22 mouse cellular contexts compared by ENCODE assay signal in the genomic region with DNA sequence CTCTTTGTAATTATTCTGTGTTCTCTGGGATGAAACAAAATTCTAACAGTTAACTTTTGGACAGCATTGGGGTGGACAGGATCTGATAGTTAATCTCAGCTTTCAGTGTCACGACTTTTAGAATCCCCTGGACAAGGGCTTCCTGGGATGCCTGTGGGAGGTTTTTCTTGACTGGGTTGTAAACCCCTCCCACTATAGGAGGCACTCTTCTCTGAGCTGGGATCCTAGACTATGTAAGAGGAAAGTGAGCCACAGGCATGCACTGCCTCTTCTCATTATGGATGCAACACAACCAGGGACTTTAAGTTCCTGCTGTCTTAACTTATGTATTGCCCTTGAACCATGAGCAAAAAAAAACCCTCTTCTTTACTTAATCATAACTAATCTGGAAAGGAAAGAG. TPM values are rescaled to one million over a fixed set of nuclear protein-coding genes. Genes with fewer than 3 reads are reported as not detected.
A peak's percentile ranks its signal among the peaks of the same experiment; 100 is the strongest.
DNase-seq lines count a peak whose midpoint lies in the region; ATAC-seq and TF ChIP-seq lines count a peak whose summit lies in the region.
"Had no signal": no experiment of that assay in that cellular context is flagged by ENCODE, and none has a peak within 500 bp of the region (broad histone marks: within the 10 kb centered on the region; RNA-seq: fewer than 3 reads in every experiment).

No protein-coding gene starts in this region.

- H3K9me3 ChIP-seq in kidney, embryonic 14.5 days (ENCODE audit: control insufficient read depth, low read length): no peaks in the 10 kb centered on the region
- no peaks in the 10 kb centered on the region for H3K9me3 ChIP-seq in kidney, embryonic 15.5 days (replicated peaks)
- H3K9me3 ChIP-seq in kidney, embryonic 16.5 days (ENCODE audit: low read length): no peaks in the 10 kb centered on the region
- no peaks in the 10 kb centered on the region for H3K9me3 ChIP-seq in kidney, postnatal 0 days (replicated peaks; ENCODE audit: low read length)
- H3K9me3 ChIP-seq: G1E had no signal

- H3K36me3 ChIP-seq in kidney, embryonic 14.5 days (ENCODE audit: control insufficient read depth, insufficient read depth, low read length): no peaks in the 10 kb centered on the region
- H3K36me3 ChIP-seq in kidney, embryonic 15.5 days: no peaks in the 10 kb centered on the region
- no peaks in the 10 kb centered on the region for H3K36me3 ChIP-seq in kidney, embryonic 16.5 days (ENCODE audit: insufficient read depth, low read length)
- H3K36me3 ChIP-seq in kidney, postnatal 0 days (ENCODE audit: insufficient read depth, low read length): no peaks in the 10 kb centered on the region
- no peaks in the 10 kb centered on the region for H3K36me3 ChIP-seq in kidney, adult 2 months (ENCODE audit: control insufficient read depth, insufficient read depth, low read length)
- H3K36me3 ChIP-seq: G1E had no signal

- no peak for TF ChIP-seq POLR2A in kidney, adult 2 months (IDR thresholded peaks at IDR 0.05; ENCODE audit: low read depth, low read length)

- no peak overlapping the region for H3K4me2 ChIP-seq in kidney, embryonic 14.5 days (replicated peaks; ENCODE audit: low read depth, low read length)
- H3K4me2 ChIP-seq in kidney, embryonic 15.5 days: no peak overlapping the region
- H3K4me2 ChIP-seq in kidney, embryonic 16.5 days (replicated peaks; ENCODE audit: low read depth, low read length): no peak overlapping the region
- H3K4me2 ChIP-seq in kidney, postnatal 0 days (ENCODE audit: low read length): no peak overlapping the region

- no peaks in the 10 kb centered on the region for H3K27me3 ChIP-seq in kidney, embryonic 14.5 days (ENCODE audit: control insufficient read depth, insufficient read depth, low read length)
- no peaks in the 10 kb centered on the region for H3K27me3 ChIP-seq in kidney, embryonic 15.5 days
- no peaks in the 10 kb centered on the region for H3K27me3 ChIP-seq in kidney, embryonic 16.5 days (ENCODE audit: insufficient read depth, low read length)
- H3K27me3 ChIP-seq in kidney, postnatal 0 days (ENCODE audit: insufficient read depth, low read length): no peaks in the 10 kb centered on the region
- H3K27me3 ChIP-seq in kidney, adult 2 months (replicated peaks; ENCODE audit: control insufficient read depth, insufficient read depth, low read length): no peaks in the 10 kb centered on the region
- H3K27me3 ChIP-seq: CH12.LX, Patski had no signal

- TF ChIP-seq CTCF in kidney, postnatal 0 days (IDR thresholded peaks at IDR 0.05; ENCODE audit: low read depth): no peak
- no peak for TF ChIP-seq CTCF in kidney, adult 2 months (conservative IDR thresholded peaks at IDR 0.05; ENCODE audit: insufficient read depth, insufficient read length, low read depth, low read length)

- DNase-seq in kidney, postnatal 4 days: no peak
- no peak for DNase-seq in kidney, adult 11 months
- DNase-seq in kidney, postnatal 14 days: no peak
- DNase-seq in kidney, postnatal 0 days (ENCODE audit: low spot score): peak; percentile 57
- DNase-seq in kidney, adult 2 months: no peak
- DNase-seq: adrenal gland, adult 2 months; adrenal gland, adult 8-10 months; adrenal gland, postnatal 10 days; adrenal gland, postnatal 14 days; adrenal gland, postnatal 25 days; adrenal gland, postnatal 36 days; B cell, adult 2 months; cerebellum, adult 11 months; cerebellum, adult 11-12 months had no signal

- 3% methylated on average over 1 of the region's 1 CpGs for WGBS in kidney, embryonic 14.5 days
- WGBS in kidney, embryonic 15.5 days: 3% methylated on average over 1 of the region's 1 CpGs
- 17% methylated on average over 1 of the region's 1 CpGs for WGBS in kidney, embryonic 16.5 days
- WGBS in kidney, postnatal 0 days: 15% methylated on average over 1 of the region's 1 CpGs
- 25% methylated on average over 1 of the region's 1 CpGs for WGBS in kidney, adult 2 months

- ATAC-seq in kidney, embryonic 14.5 days (ENCODE audit: low FRiP score, low TSS enrichment): peak; percentile 81; the same call in 1 of the 2 replicates
- peak; percentile 67 for ATAC-seq in kidney, embryonic 15.5 days (replicated peaks; ENCODE audit: low FRiP score)
- peak; percentile 82 for ATAC-seq in kidney, embryonic 16.5 days (ENCODE audit: low FRiP score, low TSS enrichment)
- no peak for ATAC-seq in kidney, postnatal 0 days (replicated peaks; ENCODE audit: low FRiP score, low read depth)
- ATAC-seq: activated CD4-positive, CD25-positive, alpha-beta regulatory T cell, adult 4 months; CD4-positive, CD25-positive, alpha-beta regulatory T cell, adult 4 months; Patski had no signal

- no peak overlapping the region for H3K9ac ChIP-seq in kidney, embryonic 14.5 days (ENCODE audit: low read depth, low read length)
- no peak overlapping the region for H3K9ac ChIP-seq in kidney, embryonic 15.5 days
- no peak overlapping the region for H3K9ac ChIP-seq in kidney, embryonic 16.5 days (replicated peaks; ENCODE audit: low read length)
- no peak overlapping the region for H3K9ac ChIP-seq in kidney, postnatal 0 days (ENCODE audit: low read depth, low read length)

- H3K4me1 ChIP-seq in kidney, embryonic 14.5 days (ENCODE audit: control insufficient read depth, insufficient read depth, low read length): no peaks in the 10 kb centered on the region
- H3K4me1 ChIP-seq in kidney, embryonic 15.5 days: no peaks in the 10 kb centered on the region
- no peaks in the 10 kb centered on the region for H3K4me1 ChIP-seq in kidney, embryonic 16.5 days (ENCODE audit: insufficient read depth, low read length)
- H3K4me1 ChIP-seq in kidney, postnatal 0 days (replicated peaks; ENCODE audit: insufficient read depth, low read length): no peaks in the 10 kb centered on the region
- no peaks in the 10 kb centered on the region for H3K4me1 ChIP-seq in kidney, adult 2 months (ENCODE audit: control insufficient read depth, insufficient read depth, low read length)

- H3K27ac ChIP-seq in kidney, embryonic 14.5 days (ENCODE audit: low read depth, low read length): no peak overlapping the region
- H3K27ac ChIP-seq in kidney, embryonic 15.5 days: no peak overlapping the region
- no peak overlapping the region for H3K27ac ChIP-seq in kidney, embryonic 16.5 days (ENCODE audit: low read length)
- H3K27ac ChIP-seq in kidney, postnatal 0 days: no peak overlapping the region
- no peak overlapping the region for H3K27ac ChIP-seq in kidney, adult 2 months (ENCODE audit: insufficient read depth, low read depth, low read length)

- no peak overlapping the region for H3K4me3 ChIP-seq in kidney, embryonic 14.5 days (ENCODE audit: low read length)
- H3K4me3 ChIP-seq in kidney, embryonic 15.5 days (replicated peaks): no peak overlapping the region
- no peak overlapping the region for H3K4me3 ChIP-seq in kidney, embryonic 16.5 days (ENCODE audit: low read length)
- H3K4me3 ChIP-seq in kidney, postnatal 0 days (replicated peaks; ENCODE audit: low read depth, low read length): no peak overlapping the region
- no peak overlapping the region for H3K4me3 ChIP-seq in kidney, adult 2 months (ENCODE audit: insufficient read depth, low read depth, low read length)

RNA-seq across cellular contexts. Expression of gene 4930452B06Rik, which starts 23.4 kb away (rescaled TPM):
- polyA plus RNA-seq in kidney, embryonic 14.5 days (2014; fragmentation: Nextera tagmentation; extraction: Ambion mirVana): 8.6 and 11.8 TPM in 2 replicates
- polyA plus RNA-seq in kidney, embryonic 15.5 days (2015; fragmentation: Nextera tagmentation; extraction: Ambion mirVana): 9.7 and 10.2 TPM in 2 replicates
- 10.7 and 11.1 TPM in 2 replicates for polyA plus RNA-seq in kidney, embryonic 16.5 days (2015; fragmentation: Nextera tagmentation; extraction: Ambion mirVana)
- polyA plus RNA-seq in kidney, postnatal 0 days (2015; fragmentation: Nextera tagmentation; extraction: Ambion mirVana): 8.3 and 8.4 TPM in 2 replicates
- 0.58 and 0.64 TPM in 2 replicates for polyA plus RNA-seq in kidney, adult 2 months (2012; rRNA removed)
- polyA plus RNA-seq: G1E had no signal
